Mouse (Mus musculus): ENCODE data around the gene Ppt2.

DNA sequence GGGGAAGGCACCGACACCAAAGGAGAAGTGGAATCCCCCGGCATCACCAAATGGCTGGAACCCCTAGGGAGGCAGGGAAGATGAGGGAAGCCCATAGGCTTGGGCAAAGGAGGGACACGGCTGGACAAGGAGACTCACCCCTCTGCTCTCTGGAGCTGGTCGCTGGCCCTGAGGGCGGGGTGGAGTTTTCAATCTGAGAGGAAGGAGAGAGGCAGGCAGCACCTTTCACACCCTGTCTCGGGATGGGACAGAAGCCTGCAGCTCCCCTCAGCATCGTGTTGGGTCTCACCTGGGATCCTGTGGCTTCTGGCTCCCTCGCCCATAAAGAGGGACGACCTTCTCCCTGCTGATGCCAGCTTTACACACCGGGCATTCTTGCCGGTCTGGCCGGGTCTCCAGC, 26.5 kb downstream of the Ppt2 start:
- TF ChIP-seq CTCF (IDR thresholded peaks at IDR 0.05; ENCODE audit: control insufficient read depth, insufficient read depth, low read length): no peak
- no peak for TF ChIP-seq POLR2A (IDR thresholded peaks at IDR 0.05; ENCODE audit: borderline replicate concordance, control insufficient read depth, low read depth, low read length)

Measured in bone marrow, adult 2 months (tissue).